Mouse (Mus musculus) erythroblast, embryonic 14.5 days (primary cell): ENCODE data around the gene Olfr1313.

ENCODE experiments used
- GATA1 ChIP-seq: IDR thresholded peaks from 2 replicates; pipeline ENCODE4 v1.6.1; 2012; ENCODE audit warnings: low read length, inconsistent platforms, mixed read lengths
- TAL1 ChIP-seq: IDR thresholded peaks from 3 replicates; pipeline ENCODE4 v1.6.1; 2012; ENCODE audit warnings: low read length, inconsistent platforms, mixed read lengths

DNA sequence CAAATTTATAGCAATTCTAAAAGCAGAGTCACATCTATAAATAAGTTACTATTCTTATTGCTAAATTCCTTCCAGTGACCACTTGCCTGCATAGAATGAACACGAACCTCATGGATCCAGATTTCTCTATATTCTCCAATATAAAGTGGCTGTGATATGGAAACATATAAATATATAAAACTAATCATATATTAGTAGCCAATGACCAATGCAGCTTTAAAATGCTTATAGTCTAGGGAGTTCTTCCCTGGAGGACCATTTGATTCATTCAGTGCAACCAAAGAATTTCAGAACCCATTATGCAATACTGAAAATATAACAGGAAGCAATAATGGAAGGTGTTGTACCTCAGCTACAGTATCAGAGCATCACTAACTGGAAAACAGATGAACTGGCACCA is 37.7 kb upstream of the Olfr1313 start, which contains the start of gene Olfr1315-ps1:
- TF ChIP-seq TAL1 (no peak), GATA1 (no peak)
